Mouse (Mus musculus) embryonic stem cell, embryonic (primary cell): ENCODE measurements around the gene Gm973.

Experiments
- CTCF ChIA-PET, 4 experiments: fragments of 300-600 bp in 2 of 4; fragments of 350-600 bp in 2 of 4; sonication (Branson Sonifier 250); formaldehyde crosslinking; loops; one replicate each; lab custom pipeline; 2022; ENCODE audit warnings: inconsistent platforms in 2 of 4; lab: Charles Lee
- POLR2A ChIA-PET, 4 experiments: fragments of 300-600 bp in 2 of 4; fragments of 350-600 bp in 2 of 4; sonication (Branson Sonifier 250); formaldehyde crosslinking; loops; one replicate each; lab custom pipeline; 2022; ENCODE audit warnings: antibody characterized with exemption in 4 of 4, inconsistent platforms in 1 of 4; lab: Charles Lee

Gene Gm973

GRCm38 (mm10) chr1:59584656-59585410, 68.8 kb downstream of the Gm973 start:
- ChIA-PET POLR2A (interaction anchor here in 3 of 4 experiments (0.6 to 2.5 kb wide), 12 partner anchors 8 to 348 kb away, joined by 3 to 7 read pairs (median 4); partner anchors contain the start of gene Als2 (in 1 of the 3)), CTCF (interaction anchor here (0.5 to 3.4 kb wide), 54 partner anchors 8 to 962 kb away, joined by 3 to 16 read pairs (median 4); partner anchors contain the start of genes Als2 (in 1 of the 4), Cdk15 (in 1 of the 4) and Gm973 (in 1 of the 4))

- POLR2A ChIA-PET: no interaction called here
- CTCF ChIA-PET: no interaction called here
Observed at GRCm38 (mm10) chr1:59589271-59589670, 73.2 kb downstream of the Gm973 start.

- ChIA-PET CTCF (interaction anchor here in 3 of 4 experiments (0.5 to 2.3 kb wide), 8 partner anchors 8 to 331 kb away, joined by 3 to 9 read pairs (median 5); no protein-coding TSS in a partner anchor), POLR2A (interaction anchor here in 3 of 4 experiments (0.6 to 2.5 kb wide), 6 partner anchors 8 to 111 kb away, joined by 3 to 7 read pairs (median 4); no protein-coding TSS in a partner anchor)
Observed at GRCm38 (mm10) chr1:59592359-59592758, 76.3 kb downstream of the Gm973 start.

GRCm38 (mm10) chr1:59592876-59593275, 76.8 kb downstream of the Gm973 start:
- ChIA-PET CTCF (interaction anchor here in 3 of 4 experiments (0.5 to 2.3 kb wide), 7 partner anchors 9 to 331 kb away, joined by 3 to 9 read pairs (median 5); no protein-coding TSS in a partner anchor), POLR2A (interaction anchor here in 2 of 4 experiments (1.0 to 2.5 kb wide), 6 partner anchors 8 to 111 kb away, joined by 3 to 7 read pairs (median 4); partner anchors contain the start of gene Gm973 (in 1 of the 2))

- ChIA-PET CTCF (interaction anchor here in 2 of 4 experiments (1.6 to 2.3 kb wide), 2 partner anchors 20 to 30 kb away, joined by 5 to 9 read pairs; no protein-coding TSS in a partner anchor), POLR2A (interaction anchor here in 1 of 4 experiments (0.5 to 2.5 kb wide), 6 partner anchors 9 to 313 kb away, joined by 3 to 7 read pairs (median 4); partner anchors contain the start of gene Gm973)
Observed at GRCm38 (mm10) chr1:59593622-59594035, 77.6 kb downstream of the Gm973 start.

- ChIA-PET CTCF (interaction anchor here in 1 of 4 experiments (0.6 kb wide), 1 partner anchor 42 kb away, joined by 3 read pairs; no protein-coding TSS in a partner anchor), POLR2A (interaction anchor here in 1 of 4 experiments (0.6 to 2.5 kb wide), 2 partner anchors 10 to 17 kb away, joined by 3 to 7 read pairs; no protein-coding TSS in a partner anchor)
Observed at GRCm38 (mm10) chr1:59594586-59595266, 78.7 kb downstream of the Gm973 start.

- ChIA-PET POLR2A (no interaction called here), CTCF (interaction anchor here in 1 of 4 experiments (0.6 kb wide), 1 partner anchor 43 kb away, joined by 3 read pairs; no protein-coding TSS in a partner anchor)
Observed at GRCm38 (mm10) chr1:59595609-59596008, 79.5 kb downstream of the Gm973 start.

GRCm38 (mm10) chr1:59602531-59603416, 86.7 kb downstream of the Gm973 start:
- ChIA-PET POLR2A (interaction anchor here in 3 of 4 experiments (0.5 to 1.9 kb wide), 7 partner anchors 10 to 366 kb away, joined by 3 to 14 read pairs (median 3); partner anchors contain the start of gene Als2 (in 1 of the 3)), CTCF (interaction anchor here in 3 of 4 experiments (0.6 to 1.6 kb wide), 9 partner anchors 10 to 166 kb away, joined by 3 to 6 read pairs (median 3); no protein-coding TSS in a partner anchor)

GRCm38 (mm10) chr1:59603417-59603712, 87.3 kb downstream of the Gm973 start:
- CTCF ChIA-PET: interaction anchor here (0.6 to 1.6 kb wide), 12 partner anchors 10 to 359 kb away, joined by 3 to 7 read pairs (median 3); no protein-coding TSS in a partner anchor
- POLR2A ChIA-PET: interaction anchor here in 3 of 4 experiments (0.5 to 1.9 kb wide), 6 partner anchors 11 to 366 kb away, joined by 3 to 14 read pairs (median 3); partner anchors contain the start of gene Als2 (in 1 of the 3)

GRCm38 (mm10) chr1:59603893-59604292, 87.8 kb downstream of the Gm973 start:
- CTCF ChIA-PET: interaction anchor here in 3 of 4 experiments (0.7 to 1.6 kb wide), 10 partner anchors 10 to 360 kb away, joined by 3 to 7 read pairs (median 4); no protein-coding TSS in a partner anchor

GRCm38 (mm10) chr1:59606479-59606878, 90.4 kb downstream of the Gm973 start:
- ChIA-PET CTCF (interaction anchor here (0.6 to 1.9 kb wide), 16 partner anchors 9 to 1818 kb away, joined by 3 to 8 read pairs (median 4); no protein-coding TSS in a partner anchor), POLR2A (interaction anchor here in 3 of 4 experiments (0.5 to 2.6 kb wide), 21 partner anchors 9 to 633 kb away, joined by 3 to 9 read pairs (median 4); partner anchors contain the start of genes Als2 (in 1 of the 3), Gm973 (in 1 of the 3), Stradb (in 1 of the 3) and Trak2 (in 1 of the 3))

More at GRCm38 (mm10) chr1:59603893-59604292, 87.8 kb downstream of the Gm973 start:
- POLR2A ChIA-PET: interaction anchor here in 3 of 4 experiments (0.5 to 1.9 kb wide), 3 partner anchors 10 to 91 kb away, joined by 3 to 14 read pairs (median 7); no protein-coding TSS in a partner anchor

GRCm38 (mm10) chr1:59607071-59607470, 91.0 kb downstream of the Gm973 start:
- ChIA-PET CTCF (interaction anchor here in 3 of 4 experiments (0.6 to 1.9 kb wide), 14 partner anchors 9 to 1818 kb away, joined by 3 to 8 read pairs (median 4); no protein-coding TSS in a partner anchor), POLR2A (interaction anchor here in 3 of 4 experiments (0.6 to 2.6 kb wide), 22 partner anchors 10 to 634 kb away, joined by 3 to 9 read pairs (median 4); partner anchors contain the start of genes Als2 (in 1 of the 3), Gm973 (in 1 of the 3), Stradb (in 1 of the 3) and Trak2 (in 1 of the 3))

- POLR2A ChIA-PET: interaction anchor here in 3 of 4 experiments (1.1 to 2.6 kb wide), 6 partner anchors 9 to 371 kb away, joined by 3 to 9 read pairs (median 3); partner anchors contain the start of gene Als2 (in 1 of the 3)
- CTCF ChIA-PET: interaction anchor here in 3 of 4 experiments (0.6 to 1.8 kb wide), 6 partner anchors 23 to 433 kb away, joined by 3 to 5 read pairs (median 4); no protein-coding TSS in a partner anchor
Observed at GRCm38 (mm10) chr1:59608125-59608762, 92.2 kb downstream of the Gm973 start.

- ChIA-PET CTCF (interaction anchor here in 3 of 4 experiments (0.6 to 1.8 kb wide), 5 partner anchors 24 to 434 kb away, joined by 3 to 5 read pairs (median 4); no protein-coding TSS in a partner anchor), POLR2A (interaction anchor here in 2 of 4 experiments (0.6 to 1.5 kb wide), 3 partner anchors 16 to 1247 kb away, joined by 3 to 4 read pairs (median 3); no protein-coding TSS in a partner anchor)
Observed at GRCm38 (mm10) chr1:59608920-59609319, 92.9 kb downstream of the Gm973 start.

GRCm38 (mm10) chr1:59609458-59609857, 93.4 kb downstream of the Gm973 start:
- POLR2A ChIA-PET: interaction anchor here in 2 of 4 experiments (0.6 to 1.3 kb wide), 4 partner anchors 18 to 1247 kb away, joined by 3 to 5 read pairs (median 4); no protein-coding TSS in a partner anchor
- CTCF ChIA-PET: interaction anchor here in 3 of 4 experiments (0.6 to 1.8 kb wide), 6 partner anchors 9 to 394 kb away, joined by 3 to 5 read pairs (median 3); no protein-coding TSS in a partner anchor
